Mouse (Mus musculus) thymus, postnatal 0 days (tissue): ENCODE results near the gene Tef. TPM values are rescaled to one million over a fixed set of nuclear protein-coding genes. Genes with fewer than 3 reads are reported as not detected.

Experiments used
- DNase-seq: peaks from one replicate; pipeline ENCODE4 v3.0.0-alpha.2; 2015; ENCODE audit warnings: low spot score
- polyA plus RNA-seq: library from polyadenylated mRNA; unstranded; fragments of >200 nt; fragmentation: Nextera tagmentation; extraction: Ambion mirVana; gene quantifications from 2 replicates; pipeline ENCODE4 v1.2.1, GENCODE M21; 2015

The Tef gene
- polyA plus RNA-seq, 1 experiment from 2014 or later = 14.8 TPM

- DNase-seq = no peak
Observed at GRCm38 (mm10) chr15:81824832-81825231, 22.6 kb downstream of the Tef start.

- no peak for DNase-seq
Observed at GRCm38 (mm10) chr15:81828426-81829207, 26.4 kb downstream of the Tef start.

GRCm38 (mm10) chr15:81829208-81829580 lies 27.0 kb downstream of the Tef start:
- DNase-seq = no peak

GRCm38 (mm10) chr15:81830530-81830929 lies 28.3 kb downstream of the Tef start:
- no peak for DNase-seq

GRCm38 (mm10) chr15:81831136-81831825 lies 29.1 kb downstream of the Tef start:
- DNase-seq = peak; percentile 89

GRCm38 (mm10) chr15:81832219-81832618 lies 30.0 kb downstream of the Tef start:
- no peak for DNase-seq

GRCm38 (mm10) chr15:81833481-81833880 lies 31.3 kb downstream of the Tef start:
- no peak for DNase-seq

GRCm38 (mm10) chr15:81834171-81834841 lies 32.1 kb downstream of the Tef start:
- DNase-seq = no peak

GRCm38 (mm10) chr15:81835007-81835880 lies 33.0 kb downstream of the Tef start:
- no peak for DNase-seq

- no peak for DNase-seq
Observed at GRCm38 (mm10) chr15:81836124-81836821, 34.1 kb downstream of the Tef start.

GRCm38 (mm10) chr15:81836966-81837920 lies 35.0 kb downstream of the Tef start:
- no peak for DNase-seq

GRCm38 (mm10) chr15:81838554-81839235 lies 36.5 kb downstream of the Tef start:
- DNase-seq = no peak

GRCm38 (mm10) chr15:81839634-81840033 lies 37.4 kb downstream of the Tef start:
- DNase-seq = no peak

- no peak for DNase-seq
Observed at GRCm38 (mm10) chr15:81840306-81840705, 38.1 kb downstream of the Tef start.

GRCm38 (mm10) chr15:81842275-81842674 lies 40.1 kb downstream of the Tef start:
- DNase-seq = no peak

- DNase-seq = no peak
Observed at GRCm38 (mm10) chr15:81845033-81845625, 42.9 kb downstream of the Tef start.

- DNase-seq = no peak
Observed at GRCm38 (mm10) chr15:81845724-81846123, 43.5 kb downstream of the Tef start.

GRCm38 (mm10) chr15:81846755-81847154 lies 44.5 kb downstream of the Tef start:
- no peak for DNase-seq
